Mouse (Mus musculus): ENCODE measurements around the gene Ropn1. TPM values are rescaled to one million over a fixed set of nuclear protein-coding genes. Genes with fewer than 3 reads are reported as not detected.
"Not testable (repeated sequence)": the region's sequence is repeated elsewhere in the genome, so short reads cannot be mapped to it uniquely, and the experiment has no call there.

Gene Ropn1
- polyA plus RNA-seq, 1 experiment, result 0.33 TPM

- Histone ChIP-seq H3K27ac (ENCODE audit: insufficient read depth, low read length) (no peak overlapping the region), H3K4me3 (replicated peaks; ENCODE audit: insufficient read depth, low read depth, low read length) (no peak overlapping the region), H3K4me1 (ENCODE audit: control insufficient read depth, insufficient read depth, low read length) (no peaks in the 10 kb centered on the region), H3K27me3 (ENCODE audit: control insufficient read depth, insufficient read depth, low read length) (no peaks in the 10 kb centered on the region)
- WGBS, result 81% methylated on average over 4 of the region's 4 CpGs
- TF ChIP-seq CTCF (IDR thresholded peaks at IDR 0.05; ENCODE audit: borderline replicate concordance, insufficient read depth, low read depth, low read length) (no peak), POLR2A (IDR thresholded peaks at IDR 0.05; ENCODE audit: borderline replicate concordance, insufficient read depth, low read length) (no peak)
- no peak for DNase-seq
These were observed 21.3 kb upstream of the Ropn1 start for GRCm38 (mm10) chr16:34628397-34628796.

DNA sequence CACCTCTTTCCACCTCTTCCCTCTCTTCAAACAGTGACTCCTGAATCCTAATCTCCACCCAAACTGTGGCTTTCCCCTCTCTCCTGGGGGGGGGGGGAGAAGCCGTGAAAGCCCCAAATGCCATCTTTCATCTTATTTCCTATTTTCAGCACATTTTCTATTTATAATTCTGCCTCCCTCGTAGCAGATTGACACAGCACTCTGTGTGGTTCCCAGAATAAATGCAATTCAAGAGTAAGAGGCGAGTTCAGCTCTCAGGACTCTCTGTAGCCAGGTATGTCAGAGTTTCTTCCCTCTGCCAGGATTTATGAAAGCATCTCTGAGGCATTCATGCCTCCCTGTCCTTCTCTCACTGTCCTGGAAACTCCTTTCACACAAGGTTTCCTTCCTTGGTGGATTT lies 14.2 kb upstream of the Ropn1 start:
- 63% methylated on average over 3 of the region's 3 CpGs for WGBS
- Histone ChIP-seq H3K4me3 (replicated peaks; ENCODE audit: insufficient read depth, low read depth, low read length) (no peak overlapping the region), H3K27ac (ENCODE audit: insufficient read depth, low read length) (no peak overlapping the region), H3K27me3 (ENCODE audit: control insufficient read depth, insufficient read depth, low read length) (no peaks in the 10 kb centered on the region), H3K4me1 (ENCODE audit: control insufficient read depth, insufficient read depth, low read length) (no peaks in the 10 kb centered on the region)
- no peak for DNase-seq
- no peak for TF ChIP-seq POLR2A (IDR thresholded peaks at IDR 0.05; ENCODE audit: borderline replicate concordance, insufficient read depth, low read length)
- TF ChIP-seq CTCF (IDR thresholded peaks at IDR 0.05; ENCODE audit: borderline replicate concordance, insufficient read depth, low read depth, low read length), result no peak

GRCm38 (mm10) chr16:34643511-34644259 lies 6.0 kb upstream of the Ropn1 start:
- TF ChIP-seq CTCF (IDR thresholded peaks at IDR 0.05; ENCODE audit: borderline replicate concordance, insufficient read depth, low read depth, low read length), result no peak
- TF ChIP-seq POLR2A (IDR thresholded peaks at IDR 0.05; ENCODE audit: borderline replicate concordance, insufficient read depth, low read length), result no peak
- H3K27ac ChIP-seq (ENCODE audit: insufficient read depth, low read length), result no peak overlapping the region
- H3K4me1 ChIP-seq (ENCODE audit: control insufficient read depth, insufficient read depth, low read length), result no peaks in the 10 kb centered on the region
- WGBS, result 64% methylated on average over 8 of the region's 8 CpGs
- H3K4me3 ChIP-seq (replicated peaks; ENCODE audit: insufficient read depth, low read depth, low read length), result no peak overlapping the region
- no peaks in the 10 kb centered on the region for H3K27me3 ChIP-seq (ENCODE audit: control insufficient read depth, insufficient read depth, low read length)
- DNase-seq, result no peak

DNA sequence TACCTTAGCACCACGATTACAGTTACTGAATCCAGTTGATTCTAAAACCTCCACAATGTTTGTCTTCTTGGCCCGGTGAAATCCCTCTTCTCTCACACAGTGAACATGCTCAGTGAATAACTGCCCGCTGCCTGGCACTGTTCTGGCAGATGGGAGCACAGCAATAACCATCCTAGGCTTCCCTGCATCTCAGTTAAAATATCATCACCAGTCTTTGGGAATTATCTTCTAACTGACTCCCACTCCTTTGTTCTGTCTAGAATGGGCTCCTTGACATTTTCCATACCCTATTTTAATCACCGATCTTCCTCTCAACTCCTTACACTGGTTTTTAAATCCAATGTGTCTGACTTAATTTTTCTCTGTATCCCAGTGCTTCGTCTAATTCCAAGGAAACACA lies 3.3 kb downstream of the Ropn1 start:
- no peak for TF ChIP-seq CTCF (IDR thresholded peaks at IDR 0.05; ENCODE audit: borderline replicate concordance, insufficient read depth, low read depth, low read length)
- TF ChIP-seq POLR2A (IDR thresholded peaks at IDR 0.05; ENCODE audit: borderline replicate concordance, insufficient read depth, low read length), result no peak
- Histone ChIP-seq H3K4me3 (replicated peaks; ENCODE audit: insufficient read depth, low read depth, low read length) (no peak overlapping the region), H3K27me3 (ENCODE audit: control insufficient read depth, insufficient read depth, low read length) (no peaks in the 10 kb centered on the region; the same call in 1 of the 2 replicates), H3K4me1 (ENCODE audit: control insufficient read depth, insufficient read depth, low read length) (peaks cover 1% of the 10 kb centered on the region; the same call in 1 of the 2 replicates), H3K27ac (ENCODE audit: insufficient read depth, low read length) (no peak overlapping the region)
- 85% methylated on average over 5 of the region's 5 CpGs for WGBS
- DNase-seq, result no peak

DNA sequence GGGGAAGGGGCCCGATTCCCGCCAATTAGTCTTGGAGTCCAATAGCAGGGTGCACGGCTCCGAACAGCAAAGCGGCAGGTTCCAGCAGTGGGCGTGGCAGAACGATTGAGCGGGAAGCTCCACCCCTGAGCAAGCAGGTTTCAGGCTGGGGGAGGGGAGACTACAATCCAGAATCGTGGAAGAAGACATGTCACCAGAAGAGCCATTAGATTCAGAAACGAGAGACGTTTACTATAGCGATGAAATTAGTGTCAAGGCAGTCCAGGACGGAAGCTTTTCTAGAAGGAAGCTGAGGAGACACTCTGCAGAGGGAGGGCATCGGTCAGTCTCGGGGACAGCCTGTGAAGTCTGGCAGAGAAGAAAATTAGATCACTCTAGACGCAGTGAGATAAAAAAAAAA lies 7.8 kb downstream of the Ropn1 start:
- not testable (repeated sequence) for H3K4me3 ChIP-seq (replicated peaks; ENCODE audit: insufficient read depth, low read depth, low read length); H3K27me3 ChIP-seq (ENCODE audit: control insufficient read depth, insufficient read depth, low read length); DNase-seq; H3K4me1 ChIP-seq (ENCODE audit: control insufficient read depth, insufficient read depth, low read length); H3K27ac ChIP-seq (ENCODE audit: insufficient read depth, low read length)
- 3% methylated on average over 16 of the region's 16 CpGs for WGBS

DNA sequence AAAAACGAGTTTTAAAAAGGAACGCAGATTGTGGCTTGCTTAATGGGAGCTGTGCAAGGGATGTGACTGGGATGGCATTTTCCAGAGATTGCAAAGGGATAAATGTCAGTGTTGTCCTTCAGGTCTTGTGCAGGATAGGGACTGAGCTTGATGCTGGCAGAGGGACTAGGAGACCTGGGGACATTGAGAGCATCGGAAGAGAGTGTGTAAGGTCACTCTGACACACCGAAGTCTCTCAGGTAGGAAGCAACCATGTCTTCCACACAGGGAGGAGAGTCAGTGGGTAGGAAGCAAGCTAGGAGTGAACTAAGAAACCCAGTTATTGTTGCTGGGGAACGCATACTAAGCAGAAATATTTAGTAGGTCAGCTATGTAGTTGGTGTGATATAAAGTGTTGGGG lies 8.3 kb downstream of the Ropn1 start:
- Histone ChIP-seq H3K4me3 (replicated peaks; ENCODE audit: insufficient read depth, low read depth, low read length) (no peak overlapping the region), H3K4me1 (ENCODE audit: control insufficient read depth, insufficient read depth, low read length) (peaks cover 2% of the 10 kb centered on the region; the same call in 1 of the 2 replicates), H3K27ac (ENCODE audit: insufficient read depth, low read length) (no peak overlapping the region), H3K27me3 (ENCODE audit: control insufficient read depth, insufficient read depth, low read length) (no peaks in the 10 kb centered on the region; the same call in 1 of the 2 replicates)
- DNase-seq, result no peak
- WGBS, result 22% methylated on average over 5 of the region's 5 CpGs
- TF ChIP-seq CTCF (IDR thresholded peaks at IDR 0.05; ENCODE audit: borderline replicate concordance, insufficient read depth, low read depth, low read length), result no peak
- no peak for TF ChIP-seq POLR2A (IDR thresholded peaks at IDR 0.05; ENCODE audit: borderline replicate concordance, insufficient read depth, low read length)

GRCm38 (mm10) chr16:34658388-34658787 lies 8.7 kb downstream of the Ropn1 start:
- no peak for TF ChIP-seq POLR2A (IDR thresholded peaks at IDR 0.05; ENCODE audit: borderline replicate concordance, insufficient read depth, low read length)
- TF ChIP-seq CTCF (IDR thresholded peaks at IDR 0.05; ENCODE audit: borderline replicate concordance, insufficient read depth, low read depth, low read length), result no peak
- Histone ChIP-seq H3K27ac (ENCODE audit: insufficient read depth, low read length) (no peak overlapping the region), H3K4me1 (ENCODE audit: control insufficient read depth, insufficient read depth, low read length) (peaks cover 2% of the 10 kb centered on the region; the same call in 1 of the 2 replicates), H3K4me3 (replicated peaks; ENCODE audit: insufficient read depth, low read depth, low read length) (no peak overlapping the region), H3K27me3 (ENCODE audit: control insufficient read depth, insufficient read depth, low read length) (no peaks in the 10 kb centered on the region)
- WGBS, result 35% methylated on average over 11 of the region's 11 CpGs
- no peak for DNase-seq

GRCm38 (mm10) chr16:34664553-34664952 lies 14.8 kb downstream of the Ropn1 start:
- no peaks in the 10 kb centered on the region for H3K4me1 ChIP-seq (ENCODE audit: control insufficient read depth, insufficient read depth, low read length)
- H3K27ac ChIP-seq (ENCODE audit: insufficient read depth, low read length), result no peak overlapping the region
- TF ChIP-seq CTCF (IDR thresholded peaks at IDR 0.05; ENCODE audit: borderline replicate concordance, insufficient read depth, low read depth, low read length) (no peak), POLR2A (IDR thresholded peaks at IDR 0.05; ENCODE audit: borderline replicate concordance, insufficient read depth, low read length) (no peak)
- 90% methylated on average over 3 of the region's 3 CpGs for WGBS
- H3K4me3 ChIP-seq (replicated peaks; ENCODE audit: insufficient read depth, low read depth, low read length), result no peak overlapping the region
- H3K27me3 ChIP-seq (ENCODE audit: control insufficient read depth, insufficient read depth, low read length), result no peaks in the 10 kb centered on the region
- no peak for DNase-seq

Measured in cerebellum, adult 2 months (tissue).